Mouse (Mus musculus) layer of hippocampus, postnatal 25 days (tissue): Measurements from ENCODE around the gene Olfr52. TPM values are rescaled to one million over a fixed set of nuclear protein-coding genes. Genes with fewer than 3 reads are reported as not detected.
"Not testable (repeated sequence)": the region's sequence is repeated elsewhere in the genome, so short reads cannot be mapped to it uniquely, and the experiment has no call there.

Experiments used
- DNase-seq, 2 experiments: peaks; one replicate each; pipeline ENCODE4 v3.0.0; 2022; ENCODE audit warnings: mixed read lengths in 2 of 2, low spot score in 1 of 2; ENCODE audit errors: extremely low spot score in 1 of 2
- total RNA-seq, 2 experiments: library from RNA; stranded (reverse); gene quantifications; 2 replicates each; pipeline ENCODE4 v1.2.3; 2021

Olfr52 gene
- not detected for total RNA-seq

- no peak for DNase-seq
Observed at GRCm38 (mm10) chr2:86185583-86185982, at the start of gene Olfr52. TSS of gene Olfr52 (minus strand) at chr2:86185683.

- no peak for DNase-seq
Observed at GRCm38 (mm10) chr2:86231301-86231700, 45.8 kb upstream of the Olfr52 start, which contains the start of gene Olfr1047. TSS of gene Olfr1047 (minus strand) at chr2:86231401.

- DNase-seq = no peak
Observed at GRCm38 (mm10) chr2:86219214-86219613, 33.7 kb upstream of the Olfr52 start, which contains the start of gene Olfr1046. TSS of gene Olfr1046 (minus strand) at chr2:86219314.

- DNase-seq = no peak
Observed at GRCm38 (mm10) chr2:86202909-86203308, 17.4 kb upstream of the Olfr52 start, which contains the start of gene Olfr1045. TSS of gene Olfr1045 (minus strand) at chr2:86203009.

GRCm38 (mm10) chr2:86195863-86196262, 10.4 kb upstream of the Olfr52 start:
- DNase-seq = no peak

GRCm38 (mm10) chr2:86179950-86180349, 5.5 kb downstream of the Olfr52 start:
- DNase-seq = no peak

- no peak for DNase-seq
Observed at GRCm38 (mm10) chr2:86177720-86178119, 7.8 kb downstream of the Olfr52 start, which contains the start of gene Olfr1044. TSS of gene Olfr1044 (minus strand) at chr2:86177820.

GRCm38 (mm10) chr2:86175422-86175821, 10.1 kb downstream of the Olfr52 start:
- DNase-seq = not testable (repeated sequence)

- DNase-seq = no peak
Observed at GRCm38 (mm10) chr2:86167422-86167821, 18.1 kb downstream of the Olfr52 start, which contains the start of gene Olfr1043. TSS of gene Olfr1043 (minus strand) at chr2:86167522.

- no peak for DNase-seq
Observed at GRCm38 (mm10) chr2:86161738-86162137, 23.7 kb downstream of the Olfr52 start, which contains the start of gene Olfr1042. TSS of gene Olfr1042 (minus strand) at chr2:86161838.

- no peak for DNase-seq
Observed at GRCm38 (mm10) chr2:86146632-86147031, 38.9 kb downstream of the Olfr52 start, which contains the start of gene Olfr1040. TSS of gene Olfr1040 (minus strand) at chr2:86146732.

- DNase-seq = no peak
Observed at GRCm38 (mm10) chr2:86135828-86136227, 49.7 kb downstream of the Olfr52 start, which contains the start of gene Olfr1039. TSS of gene Olfr1039 (minus strand) at chr2:86135928.

Other genes starting within 250 kb of the Olfr52 start
- gene Olfr1028, start 235.2 kb downstream of the Olfr52 start, total RNA-seq = not detected
- not detected for gene Olfr1029, start 211.8 kb downstream of the Olfr52 start, total RNA-seq
- gene Olfr1030, start 206.4 kb downstream of the Olfr52 start, total RNA-seq = not detected
- gene Olfr1031, start 195.4 kb downstream of the Olfr52 start, total RNA-seq = not detected
- gene Olfr1032, start 180.1 kb downstream of the Olfr52 start, total RNA-seq = not detected
- not detected for gene Olfr1033, start 165.1 kb downstream of the Olfr52 start, total RNA-seq
- gene Olfr1034, start 139.8 kb downstream of the Olfr52 start, total RNA-seq = not detected
- not detected for gene Olfr1036, start 111.7 kb downstream of the Olfr52 start, total RNA-seq
- not detected for gene Olfr1037, start 98.3 kb downstream of the Olfr52 start, total RNA-seq
- gene Olfr1039, start 49.8 kb downstream of the Olfr52 start, total RNA-seq = not detected
- gene Olfr1040, start 39.0 kb downstream of the Olfr52 start, total RNA-seq = not detected
- gene Olfr1042, start 23.8 kb downstream of the Olfr52 start, total RNA-seq = not detected
- gene Olfr1043, start 18.2 kb downstream of the Olfr52 start, total RNA-seq = not detected
- gene Olfr1044, start 7.9 kb downstream of the Olfr52 start, total RNA-seq = not detected
- not detected for gene Olfr1045, start 17.3 kb upstream of the Olfr52 start, total RNA-seq
- gene Olfr1046, start 33.6 kb upstream of the Olfr52 start, total RNA-seq = not detected
- gene Olfr1047, start 45.7 kb upstream of the Olfr52 start, total RNA-seq = not detected
- not detected for gene Olfr1048, start 54.6 kb upstream of the Olfr52 start, total RNA-seq
- gene Olfr1049, start 72.6 kb upstream of the Olfr52 start, total RNA-seq = not detected
- gene Olfr1051, start 93.4 kb upstream of the Olfr52 start, total RNA-seq = not detected
- not detected for gene Olfr1052, start 106.8 kb upstream of the Olfr52 start, total RNA-seq
- gene Olfr1053, start 129.6 kb upstream of the Olfr52 start, total RNA-seq = not detected
- gene Olfr1054, start 149.8 kb upstream of the Olfr52 start, total RNA-seq = not detected
- not detected for gene Olfr1055, start 164.6 kb upstream of the Olfr52 start, total RNA-seq
- not detected for gene Olfr1056, start 176.8 kb upstream of the Olfr52 start, total RNA-seq
- not detected for gene Olfr1057, start 192.7 kb upstream of the Olfr52 start, total RNA-seq
- not detected for gene Olfr1058, start 202.9 kb upstream of the Olfr52 start, total RNA-seq
- not detected for gene Olfr1061, start 228.4 kb upstream of the Olfr52 start, total RNA-seq
- gene Olfr1062, start 241.1 kb upstream of the Olfr52 start, total RNA-seq = not detected